ENCODE assay signal across 17 mouse cellular contexts in the genomic region with DNA sequence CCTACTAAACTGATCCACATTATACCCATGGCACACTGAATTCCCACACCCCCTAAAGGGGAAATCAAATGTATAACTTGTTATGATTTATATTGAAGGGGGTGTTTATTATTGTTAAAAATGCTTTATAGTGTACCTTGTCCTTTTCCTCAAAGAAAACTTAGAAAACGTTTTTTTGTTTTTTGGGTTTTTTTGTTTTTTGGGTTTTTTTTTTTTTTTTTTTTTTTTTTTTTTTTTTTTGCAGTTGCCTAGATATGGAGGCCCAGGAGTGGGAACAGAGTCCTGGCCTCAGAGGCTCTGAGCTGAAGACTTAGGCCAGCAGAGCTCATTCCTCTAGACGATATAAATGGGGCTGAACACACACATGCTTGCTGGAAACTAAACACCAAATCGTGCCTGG.
"Had no signal": no experiment of that assay in that cellular context is flagged by ENCODE, and none has a peak within 500 bp of the region (broad histone marks: within the 10 kb centered on the region; RNA-seq: fewer than 3 reads in every experiment).

No protein-coding gene starts in this region.

- DNase-seq: retina, postnatal 1 day; right cerebral cortex, adult 18-20 months; right cerebral cortex, postnatal 14 days; right cerebral cortex, postnatal 25 days; right cerebral cortex, postnatal 4 days; spleen, adult 18-20 months; thymus, adult 18-20 months; thymus, adult 2 months; thymus, postnatal 14 days; thymus, postnatal 25 days; thymus, postnatal 36 days; thymus, postnatal 4 days had no signal

- H3K4me3 ChIP-seq: neural tube, embryonic 12.5 days; neural tube, embryonic 13.5 days; neural tube, embryonic 15.5 days; stomach, embryonic 15.5 days had no signal

- H3K9ac ChIP-seq: neural tube, embryonic 12.5 days; neural tube, embryonic 13.5 days; neural tube, embryonic 15.5 days; stomach, embryonic 15.5 days had no signal

- H3K4me1 ChIP-seq: neural tube, embryonic 12.5 days; neural tube, embryonic 13.5 days; neural tube, embryonic 15.5 days had no signal

- H3K4me2 ChIP-seq: neural tube, embryonic 12.5 days; neural tube, embryonic 13.5 days; neural tube, embryonic 15.5 days; stomach, embryonic 15.5 days had no signal

- H3K36me3 ChIP-seq: neural tube, embryonic 12.5 days; neural tube, embryonic 13.5 days; neural tube, embryonic 15.5 days; stomach, embryonic 15.5 days had no signal

- H3K9me3 ChIP-seq: neural tube, embryonic 12.5 days; neural tube, embryonic 13.5 days; neural tube, embryonic 15.5 days; stomach, embryonic 15.5 days had no signal

- H3K27me3 ChIP-seq: neural tube, embryonic 12.5 days; neural tube, embryonic 13.5 days; neural tube, embryonic 15.5 days; stomach, embryonic 15.5 days had no signal

- H3K27ac ChIP-seq: neural tube, embryonic 12.5 days; neural tube, embryonic 13.5 days; neural tube, embryonic 15.5 days; stomach, embryonic 15.5 days; stomach, postnatal 0 days had no signal
